Mouse (Mus musculus): ENCODE data around the gene Slc10a3.
"Not testable (repeated sequence)": the region's sequence is repeated elsewhere in the genome, so short reads cannot be mapped to it uniquely, and the experiment has no call there.

Slc10a3 gene

GRCm38 (mm10) chrX:74372888-74373549, at the start of gene Slc10a3, which contains the start of gene Ubl4a:
Gene Slc10a3, minus strand, starts transcription at chrX:74373349.
Gene Ubl4a, minus strand, starts transcription at chrX:74373218.
- DNase-seq (ENCODE audit: low spot score in 2 of 2): peak; percentile 86 to 90

GRCm38 (mm10) chrX:74413377-74413776, 40.2 kb upstream of the Slc10a3 start:
- DNase-seq (ENCODE audit: low spot score in 2 of 2): peak; percentile 69 to 74

GRCm38 (mm10) chrX:74408340-74408739, 35.2 kb upstream of the Slc10a3 start:
- DNase-seq (ENCODE audit: low spot score in 2 of 2): no peak

GRCm38 (mm10) chrX:74400136-74400535, 27.0 kb upstream of the Slc10a3 start:
- DNase-seq (ENCODE audit: low spot score in 2 of 2): no peak

- peak; percentile 82 to 91 for DNase-seq (ENCODE audit: low spot score in 2 of 2)
These were observed 19.6 kb upstream of the Slc10a3 start, which contains the start of the genes Fam3a and Ikbkg for GRCm38 (mm10) chrX:74392535-74393443. Gene Fam3a, minus strand, starts transcription at chrX:74393272. Gene Ikbkg, plus strand, starts transcription at chrX:74393290.

- no peak for DNase-seq (ENCODE audit: low spot score in 2 of 2)
These were observed 15.0 kb upstream of the Slc10a3 start for GRCm38 (mm10) chrX:74388153-74388552.

- DNase-seq (ENCODE audit: low spot score in 2 of 2): no peak
These were observed 11.3 kb upstream of the Slc10a3 start for GRCm38 (mm10) chrX:74384451-74384850.

GRCm38 (mm10) chrX:74368209-74368909, 4.8 kb downstream of the Slc10a3 start:
- peak; percentile 49 to 60 for DNase-seq (ENCODE audit: low spot score in 2 of 2)

GRCm38 (mm10) chrX:74367512-74367911, 5.6 kb downstream of the Slc10a3 start:
- DNase-seq (ENCODE audit: low spot score in 2 of 2): no peak

GRCm38 (mm10) chrX:74359171-74359570, 14.0 kb downstream of the Slc10a3 start:
- no peak for DNase-seq (ENCODE audit: low spot score in 2 of 2)

GRCm38 (mm10) chrX:74357069-74357468, 16.1 kb downstream of the Slc10a3 start:
- not testable (repeated sequence) for DNase-seq (ENCODE audit: low spot score in 2 of 2)

GRCm38 (mm10) chrX:74353467-74353770, 19.7 kb downstream of the Slc10a3 start, which contains the start of gene Lage3:
Gene Lage3, minus strand, starts transcription at chrX:74353618.
- peak; percentile 69 to 82 for DNase-seq (ENCODE audit: low spot score in 2 of 2)

- DNase-seq (ENCODE audit: low spot score in 2 of 2): no peak
These were observed 20.3 kb downstream of the Slc10a3 start for GRCm38 (mm10) chrX:74352645-74353466.

- no peak for DNase-seq (ENCODE audit: low spot score in 2 of 2)
These were observed 42.8 kb downstream of the Slc10a3 start for GRCm38 (mm10) chrX:74330166-74330930.

- no peak for DNase-seq (ENCODE audit: low spot score in 2 of 2)
These were observed 43.9 kb downstream of the Slc10a3 start for GRCm38 (mm10) chrX:74329215-74329671.

- DNase-seq (ENCODE audit: low spot score in 2 of 2): peak; percentile 55 to 64
These were observed 44.4 kb downstream of the Slc10a3 start, which contains the start of gene Plxna3 for GRCm38 (mm10) chrX:74328725-74329161. Gene Plxna3, plus strand, starts transcription at chrX:74329066.
